Comparison of ENCODE assay signal across 7 mouse cellular contexts in the genomic region with DNA sequence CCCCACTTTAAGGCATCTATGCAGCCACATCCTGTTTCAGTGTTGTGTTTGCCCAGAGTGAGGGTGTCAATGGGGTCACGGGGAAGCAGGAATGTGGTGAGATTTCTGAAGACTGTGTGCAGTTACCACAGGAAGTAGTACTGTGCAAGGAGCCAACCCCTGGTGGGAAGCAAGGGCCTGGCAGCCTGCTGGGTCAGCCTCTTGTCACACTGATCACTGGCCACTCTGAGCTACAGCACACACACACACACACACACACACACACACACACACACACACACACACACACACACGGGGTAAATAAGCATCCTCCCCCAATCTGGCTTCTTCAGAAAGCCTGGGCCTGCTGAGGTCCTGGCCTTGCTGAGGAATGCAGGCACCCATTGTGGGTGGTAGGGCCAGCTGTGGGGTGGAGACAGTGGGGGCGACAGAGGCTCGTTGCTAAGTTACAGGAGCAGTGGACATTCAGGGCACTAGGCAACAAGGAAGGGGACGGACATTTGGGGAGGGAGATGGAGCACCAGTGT. TPM values are rescaled to one million over a fixed set of nuclear protein-coding genes. Genes with fewer than 3 reads are reported as not detected.
A peak's percentile ranks its signal among the peaks of the same experiment; 100 is the strongest.
DNase-seq lines count a peak whose midpoint lies in the region; ATAC-seq and TF ChIP-seq lines count a peak whose summit lies in the region.

No protein-coding gene starts in this region.

- DNase-seq in right cerebral cortex, postnatal 10 days (ENCODE audit: low spot score in 2 of 2), result peak; percentile 73 to 87
- no peak for DNase-seq in right cerebral cortex, adult 2 months (ENCODE audit: low spot score in 2 of 2)
- DNase-seq in embryonic facial prominence, embryonic 11.5 days (ENCODE audit: low spot score), result no peak
- peak; percentile 58 for DNase-seq in thymus, adult 2 months
- DNase-seq in right cerebral cortex, postnatal 25 days, result no peak

- H3K9ac ChIP-seq in embryonic facial prominence, embryonic 11.5 days (replicated peaks; ENCODE audit: low read length), result peak overlapping the region; percentile 4
- H3K9ac ChIP-seq in intestine, embryonic 15.5 days, result no peak overlapping the region

- no peak overlapping the region for H3K4me2 ChIP-seq in embryonic facial prominence, embryonic 11.5 days (ENCODE audit: low read depth, low read length)
- no peak overlapping the region for H3K4me2 ChIP-seq in intestine, embryonic 15.5 days (replicated peaks)

- peak; percentile 41; the same call in 1 of the 2 replicates for TF ChIP-seq CTCF in thymus, adult 2 months (IDR thresholded peaks at IDR 0.05; ENCODE audit: borderline replicate concordance, control insufficient read depth, extremely low read depth, insufficient read depth, low read length, poor library complexity)

- H3K36me3 ChIP-seq in embryonic facial prominence, embryonic 11.5 days (replicated peaks; ENCODE audit: control insufficient read depth, insufficient read depth, low read depth, low read length), result no peaks in the 10 kb centered on the region
- H3K36me3 ChIP-seq in intestine, embryonic 15.5 days, result no peaks in the 10 kb centered on the region
- H3K36me3 ChIP-seq in megakaryocyte, embryonic 14.5 days (replicated peaks; ENCODE audit: low read length), result no peaks in the 10 kb centered on the region
- H3K36me3 ChIP-seq in thymus, adult 2 months (ENCODE audit: control insufficient read depth, insufficient read depth, low read length), result no peaks in the 10 kb centered on the region

- WGBS in embryonic facial prominence, embryonic 11.5 days, result 18% methylated on average over 5 of the region's 5 CpGs
- 21% methylated on average over 5 of the region's 5 CpGs for WGBS in intestine, embryonic 15.5 days
- WGBS in thymus, adult 2 months, result 35% methylated on average over 5 of the region's 5 CpGs

- TF ChIP-seq POLR2A in thymus, adult 2 months (IDR thresholded peaks at IDR 0.05; ENCODE audit: control insufficient read depth, extremely low read depth, insufficient read depth, low read length, poor library complexity), result no peak

- H3K27ac ChIP-seq in embryonic facial prominence, embryonic 11.5 days (replicated peaks; ENCODE audit: low read depth, low read length), result peak overlapping the region; percentile 35; the same call in 1 of the 2 replicates
- peak overlapping the region; percentile 79; the same call in 1 of the 2 replicates for H3K27ac ChIP-seq in intestine, embryonic 15.5 days
- peak overlapping the region; percentile 77 for H3K27ac ChIP-seq in thymus, adult 2 months (ENCODE audit: control insufficient read depth, insufficient read depth, low read length)

- ATAC-seq in embryonic facial prominence, embryonic 11.5 days (replicated peaks; ENCODE audit: insufficient number of reproducible peaks, low FRiP score, low TSS enrichment, low read depth), result no peak
- ATAC-seq in intestine, embryonic 15.5 days, result no peak

- no peaks in the 10 kb centered on the region for H3K27me3 ChIP-seq in embryonic facial prominence, embryonic 11.5 days (ENCODE audit: control insufficient read depth, insufficient read depth, low read length)
- no peaks in the 10 kb centered on the region for H3K27me3 ChIP-seq in intestine, embryonic 15.5 days (replicated peaks)
- peaks cover 42% of the 10 kb centered on the region for H3K27me3 ChIP-seq in megakaryocyte, embryonic 14.5 days (replicated peaks)
- H3K27me3 ChIP-seq in thymus, adult 2 months (ENCODE audit: control insufficient read depth, insufficient read depth, low read length), result no peaks in the 10 kb centered on the region

- H3K4me3 ChIP-seq in embryonic facial prominence, embryonic 11.5 days (ENCODE audit: low read depth, low read length), result no peak overlapping the region
- no peak overlapping the region for H3K4me3 ChIP-seq in intestine, embryonic 15.5 days (replicated peaks)
- H3K4me3 ChIP-seq in megakaryocyte, embryonic 14.5 days (replicated peaks), result peak overlapping the region; percentile 56
- H3K4me3 ChIP-seq in thymus, adult 2 months (ENCODE audit: control insufficient read depth, insufficient read depth, low read length), result no peak overlapping the region

- H3K9me3 ChIP-seq in embryonic facial prominence, embryonic 11.5 days (replicated peaks; ENCODE audit: control insufficient read depth, low read length), result no peaks in the 10 kb centered on the region
- H3K9me3 ChIP-seq in intestine, embryonic 15.5 days, result no peaks in the 10 kb centered on the region
- no peaks in the 10 kb centered on the region for H3K9me3 ChIP-seq in megakaryocyte, embryonic 14.5 days

- H3K4me1 ChIP-seq in embryonic facial prominence, embryonic 11.5 days (ENCODE audit: control insufficient read depth, insufficient read depth, low read length), result peaks cover 18% of the 10 kb centered on the region
- H3K4me1 ChIP-seq in intestine, embryonic 15.5 days (replicated peaks), result peaks cover 71% of the 10 kb centered on the region
- H3K4me1 ChIP-seq in megakaryocyte, embryonic 14.5 days, result peaks cover 74% of the 10 kb centered on the region
- peaks cover 64% of the 10 kb centered on the region for H3K4me1 ChIP-seq in thymus, adult 2 months (replicated peaks; ENCODE audit: control insufficient read depth, insufficient read depth, low read length)

RNA-seq across cellular contexts. Expression of a gene that starts 13.5 kb away (rescaled TPM):
- polyA plus RNA-seq in embryonic facial prominence, embryonic 11.5 days (2014; fragmentation: Nextera tagmentation; extraction: Ambion mirVana), result 3.8 and 5.4 TPM in 2 replicates
- 12.6 and 16.4 TPM in 2 replicates for polyA plus RNA-seq in intestine, embryonic 15.5 days (2015; fragmentation: Nextera tagmentation; extraction: Ambion mirVana)
- polyA plus RNA-seq in megakaryocyte, embryonic 14.5 days (2012; ENCODE audit: insufficient read depth, low replicate concordance), result 9.9 and 10.0 TPM in 2 replicates
- 40.4 and 47.2 TPM in 2 replicates for polyA plus RNA-seq in thymus, adult 2 months (2012; rRNA removed)

RNA-seq across cellular contexts. Expression of a gene that starts 19.3 kb away (rescaled TPM):
- polyA plus RNA-seq in embryonic facial prominence, embryonic 11.5 days (2014; fragmentation: Nextera tagmentation; extraction: Ambion mirVana), result 450 and 485 TPM in 2 replicates
- 765 and 774 TPM in 2 replicates for polyA plus RNA-seq in intestine, embryonic 15.5 days (2015; fragmentation: Nextera tagmentation; extraction: Ambion mirVana)
- polyA plus RNA-seq in megakaryocyte, embryonic 14.5 days (2012; ENCODE audit: insufficient read depth, low replicate concordance), result 64.6 and 102 TPM in 2 replicates
- 107 and 119 TPM in 2 replicates for polyA plus RNA-seq in thymus, adult 2 months (2012; rRNA removed)

RNA-seq across cellular contexts. Expression of a gene that starts 21.6 kb away (rescaled TPM):
- 56.8 and 59.8 TPM in 2 replicates for polyA plus RNA-seq in embryonic facial prominence, embryonic 11.5 days (2014; fragmentation: Nextera tagmentation; extraction: Ambion mirVana)
- polyA plus RNA-seq in intestine, embryonic 15.5 days (2015; fragmentation: Nextera tagmentation; extraction: Ambion mirVana), result 46.7 and 48.7 TPM in 2 replicates
- 2.5 and 4.8 TPM in 2 replicates for polyA plus RNA-seq in megakaryocyte, embryonic 14.5 days (2012; ENCODE audit: insufficient read depth, low replicate concordance)
- polyA plus RNA-seq in thymus, adult 2 months (2012; rRNA removed), result 12.8 and 16.6 TPM in 2 replicates

RNA-seq across cellular contexts. Expression of a gene that starts 21.7 kb away (rescaled TPM):
- polyA plus RNA-seq in embryonic facial prominence, embryonic 11.5 days (2014; fragmentation: Nextera tagmentation; extraction: Ambion mirVana), result 55.2 and 57.7 TPM in 2 replicates
- polyA plus RNA-seq in intestine, embryonic 15.5 days (2015; fragmentation: Nextera tagmentation; extraction: Ambion mirVana), result 50.1 and 51.8 TPM in 2 replicates
- 65.2 and 126 TPM in 2 replicates for polyA plus RNA-seq in megakaryocyte, embryonic 14.5 days (2012; ENCODE audit: insufficient read depth, low replicate concordance)
- 32.3 and 38.8 TPM in 2 replicates for polyA plus RNA-seq in thymus, adult 2 months (2012; rRNA removed)

Comparison
In these comparisons a context has a peak if more than half of its experiments do, and no peak if none do; other contexts are left out.
1. DNase-seq: peak in right cerebral cortex, postnatal 10 days (2 of 2) and thymus, adult 2 months (single experiment); none in right cerebral cortex, adult 2 months (0 of 2), embryonic facial prominence, embryonic 11.5 days (single experiment) and right cerebral cortex, postnatal 25 days (single experiment).
2. Peak in every context shown above with its lines, with median percentiles within 50 percentile points of each other: H3K27ac ChIP-seq.